Mouse (Mus musculus) ES-Bruce4 (cell line): ENCODE measurements around the gene Evi2a.

Experiments used
- CTCF ChIP-seq: IDR thresholded peaks from one replicate; pipeline ENCODE4 v1.8.1; 2011; ENCODE audit warnings: low read depth, low read length
- POLR2A ChIP-seq: IDR thresholded peaks from one replicate; pipeline ENCODE4 v1.8.1; 2011; ENCODE audit warnings: low read length; ENCODE audit not compliant: insufficient read depth

GRCm38 (mm10) chr11:79526549-79526948 lies 3.9 kb downstream of the Evi2a start:
- TF ChIP-seq POLR2A (no peak), CTCF (no peak)
